Mouse (Mus musculus): Measurements from ENCODE around the gene Chn2.

Gene Chn2

DNA sequence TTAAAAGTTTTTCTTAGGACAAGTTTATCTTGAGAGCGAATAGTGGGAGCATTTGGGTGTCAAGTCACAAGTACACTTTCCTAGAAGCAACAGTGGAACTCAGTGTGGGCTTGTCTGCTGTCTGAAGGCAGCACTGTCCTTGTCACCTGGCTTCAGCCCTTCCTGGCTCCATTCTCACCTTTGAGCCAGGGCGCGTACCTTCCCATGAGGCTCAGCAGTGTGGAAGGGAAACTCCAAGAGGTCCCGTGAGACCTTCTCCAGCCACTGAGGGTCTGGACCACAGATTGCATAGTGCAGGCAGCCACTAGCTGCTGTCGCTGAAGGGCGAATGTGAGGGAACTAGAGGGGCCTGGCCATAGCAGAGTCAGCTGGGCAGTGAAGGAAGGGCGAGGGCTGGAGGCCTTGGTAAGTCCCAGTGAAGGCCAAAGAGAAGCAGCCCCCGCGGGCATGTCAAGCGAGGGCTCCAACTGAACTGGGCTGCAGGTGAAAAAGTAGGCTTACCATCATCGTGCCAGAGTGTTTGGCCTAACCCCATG lies 293.8 kb downstream of the Chn2 start:
- no peak for DNase-seq (ENCODE audit: low read depth, low spot score)

DNA sequence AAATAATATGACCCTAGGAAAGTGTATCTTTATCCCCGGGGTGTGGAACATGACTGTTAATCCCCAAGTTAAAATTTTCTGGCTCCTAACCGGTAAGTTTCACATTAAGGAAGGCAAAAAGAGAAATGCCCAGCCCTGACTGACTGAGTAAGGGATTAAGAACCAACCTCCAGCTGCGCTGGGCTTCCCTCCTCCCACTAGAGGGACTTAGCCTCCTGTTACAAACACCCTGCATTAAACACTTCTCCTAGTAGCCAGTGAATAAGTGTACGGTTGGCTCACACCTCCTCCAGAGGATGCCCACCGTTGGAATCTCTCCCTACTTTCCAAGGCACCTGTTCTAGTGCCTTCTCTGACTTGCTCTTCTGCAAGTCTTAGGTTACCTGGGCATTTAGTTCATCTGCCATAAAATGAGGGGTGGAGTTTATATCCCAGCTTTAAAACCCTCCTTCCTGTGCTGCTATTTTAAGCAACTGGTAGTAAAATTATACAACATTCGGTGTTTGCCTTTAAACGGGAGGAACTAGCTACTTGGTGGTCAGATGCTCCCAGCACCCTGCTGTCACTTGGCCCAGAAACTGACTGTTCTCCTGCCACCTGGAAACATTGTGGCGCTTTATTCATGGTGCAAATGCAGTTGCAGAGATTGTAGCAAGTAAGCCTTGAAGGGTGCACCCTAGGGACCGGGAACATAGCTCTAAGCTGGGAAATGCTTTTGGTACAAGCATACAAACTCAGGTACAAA lies 294.5 kb downstream of the Chn2 start:
- no peak for DNase-seq (ENCODE audit: low read depth, low spot score)

DNA sequence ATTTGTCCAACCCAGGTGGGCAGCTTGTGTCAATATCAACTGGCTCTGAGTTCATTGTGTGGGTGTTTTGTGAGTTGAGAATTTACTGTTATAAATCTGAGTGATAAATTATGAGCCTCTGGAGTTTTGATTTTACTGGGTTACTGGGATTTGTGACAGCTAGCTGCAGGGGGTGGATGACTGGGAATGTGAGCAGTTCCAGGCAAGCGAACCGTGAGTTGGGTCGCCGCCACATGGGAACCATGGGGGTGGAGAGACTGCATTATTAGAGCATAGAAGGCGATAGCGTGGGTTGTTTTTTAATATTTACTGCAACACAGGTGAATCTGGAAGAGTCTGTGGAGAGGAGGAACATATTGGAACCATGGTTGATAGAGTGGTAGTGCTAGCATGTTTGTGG lies 298.0 kb downstream of the Chn2 start:
- no peak for DNase-seq (ENCODE audit: low read depth, low spot score)

DNA sequence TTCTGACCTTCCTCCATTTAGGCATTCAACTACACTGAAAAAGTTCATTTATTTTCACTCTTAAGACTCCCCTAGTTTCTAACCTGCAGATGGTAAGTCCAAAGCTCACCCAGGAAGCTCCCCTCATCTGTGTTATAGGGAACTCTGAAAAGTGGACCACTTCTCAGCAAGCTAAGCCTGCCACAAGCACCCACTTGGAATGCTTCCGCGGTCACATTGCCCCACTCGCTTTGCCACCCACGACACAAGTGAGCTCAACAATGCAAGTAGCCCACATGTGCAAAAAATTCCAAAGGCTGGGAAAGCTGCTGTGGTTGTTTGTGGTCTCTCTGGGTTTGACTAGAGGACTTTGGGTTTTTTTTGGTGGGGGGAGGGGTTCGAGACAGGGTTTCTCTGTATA lies 301.8 kb downstream of the Chn2 start:
- no peak for DNase-seq (ENCODE audit: low read depth, low spot score)

- no peak for DNase-seq (ENCODE audit: low read depth, low spot score)
These were observed 302.9 kb downstream of the Chn2 start for GRCm38 (mm10) chr6:54342223-54342622.
